In genomic region chr4:140744654-140745053, GRCm38 (mm10) we compare ENCODE assay signal across 9 mouse cellular contexts. TPM values are rescaled to one million over a fixed set of nuclear protein-coding genes. Genes with fewer than 3 reads are reported as not detected.
DNase-seq lines count a peak whose midpoint lies in the region; ATAC-seq lines count a peak whose summit lies in the region.
"Had no signal": no experiment of that assay in that cellular context is flagged by ENCODE, and none has a peak within 500 bp of the region (broad histone marks: within the 10 kb centered on the region; RNA-seq: fewer than 3 reads in every experiment).

No protein-coding gene starts in this region.

- 23% methylated on average over 3 of the region's 3 CpGs for WGBS in midbrain, embryonic 14.5 days
- 18% methylated on average over 3 of the region's 3 CpGs for WGBS in midbrain, embryonic 11.5 days

- no peak overlapping the region for H3K4me3 ChIP-seq in midbrain, embryonic 14.5 days (replicated peaks; ENCODE audit: low read depth, low read length)
- H3K4me3 ChIP-seq in midbrain, embryonic 11.5 days (ENCODE audit: low read depth, low read length), result no peak overlapping the region
- H3K4me3 ChIP-seq: heart, embryonic 15.5 days; neural tube, embryonic 12.5 days had no signal

- no peak overlapping the region for H3K9ac ChIP-seq in midbrain, embryonic 14.5 days (replicated peaks; ENCODE audit: low read length)
- no peak overlapping the region for H3K9ac ChIP-seq in midbrain, embryonic 11.5 days (ENCODE audit: low read length)
- H3K9ac ChIP-seq: heart, embryonic 15.5 days; neural tube, embryonic 12.5 days had no signal

- no peaks in the 10 kb centered on the region for H3K27me3 ChIP-seq in midbrain, embryonic 14.5 days (ENCODE audit: control insufficient read depth, insufficient read depth, low read length)
- H3K27me3 ChIP-seq in midbrain, embryonic 11.5 days (ENCODE audit: control insufficient read depth, insufficient read depth, low read length), result no peaks in the 10 kb centered on the region
- H3K27me3 ChIP-seq: neural tube, embryonic 12.5 days had no signal

- no peak for ATAC-seq in midbrain, embryonic 14.5 days (ENCODE audit: low FRiP score, low TSS enrichment)
- ATAC-seq in midbrain, embryonic 11.5 days (ENCODE audit: low FRiP score), result no peak

- peak; percentile 43 for DNase-seq in midbrain, embryonic 14.5 days
- no peak for DNase-seq in midbrain, embryonic 11.5 days (ENCODE audit: low spot score, missing footprints)
- peak; percentile 48 for DNase-seq in WW6 (ENCODE audit: low read depth, low spot score)
- DNase-seq in cerebellum, adult 8-10 months, result peak; percentile 29
- DNase-seq in kidney, postnatal 14 days, result peak; percentile 12
- peak; percentile 50 for DNase-seq in lung, postnatal 14 days
- peak; percentile 80 for DNase-seq in testis, postnatal 10 days (ENCODE audit: low spot score)

- H3K4me1 ChIP-seq in midbrain, embryonic 14.5 days (ENCODE audit: control insufficient read depth, insufficient read depth, low read length), result no peaks in the 10 kb centered on the region
- peaks cover 5% of the 10 kb centered on the region; the same call in 1 of the 2 replicates for H3K4me1 ChIP-seq in midbrain, embryonic 11.5 days (ENCODE audit: control insufficient read depth, insufficient read depth, low read length)

- no peaks in the 10 kb centered on the region for H3K36me3 ChIP-seq in midbrain, embryonic 14.5 days (ENCODE audit: control insufficient read depth, insufficient read depth, low read length)
- H3K36me3 ChIP-seq in midbrain, embryonic 11.5 days (ENCODE audit: control insufficient read depth, insufficient read depth, low read length), result no peaks in the 10 kb centered on the region
- H3K36me3 ChIP-seq: heart, embryonic 15.5 days; neural tube, embryonic 12.5 days had no signal

- no peaks in the 10 kb centered on the region for H3K9me3 ChIP-seq in midbrain, embryonic 14.5 days (ENCODE audit: control insufficient read depth, low read length)
- H3K9me3 ChIP-seq in midbrain, embryonic 11.5 days (ENCODE audit: control insufficient read depth, low read length), result no peaks in the 10 kb centered on the region
- H3K9me3 ChIP-seq: heart, embryonic 15.5 days; neural tube, embryonic 12.5 days had no signal

- no peak overlapping the region for H3K27ac ChIP-seq in midbrain, embryonic 14.5 days (replicated peaks; ENCODE audit: low read depth, low read length)
- H3K27ac ChIP-seq in midbrain, embryonic 11.5 days (ENCODE audit: low read depth, low read length), result no peak overlapping the region
- H3K27ac ChIP-seq: heart, embryonic 15.5 days; neural tube, embryonic 12.5 days had no signal

- no peak overlapping the region for H3K4me2 ChIP-seq in midbrain, embryonic 14.5 days (ENCODE audit: low read length)
- no peak overlapping the region for H3K4me2 ChIP-seq in midbrain, embryonic 11.5 days
- H3K4me2 ChIP-seq: heart, embryonic 15.5 days; neural tube, embryonic 12.5 days had no signal

RNA-seq across cellular contexts. Expression of gene Padi6, which starts 2.2 kb away (rescaled TPM):
- polyA plus RNA-seq in midbrain, embryonic 14.5 days (2014; fragmentation: Nextera tagmentation; extraction: Ambion mirVana), result not detected in 2 replicates
- polyA plus RNA-seq in midbrain, embryonic 11.5 days (2014; fragmentation: Nextera tagmentation; extraction: Ambion mirVana), result 0.15 TPM in 1 of 2 replicates, not detected in the other
- polyA plus RNA-seq: heart, embryonic 15.5 days; neural tube, embryonic 12.5 days had no signal

RNA-seq across cellular contexts. Expression of gene Padi4, which starts 29.4 kb away (rescaled TPM):
- polyA plus RNA-seq in midbrain, embryonic 14.5 days (2014; fragmentation: Nextera tagmentation; extraction: Ambion mirVana), result 0.12 and 0.18 TPM in 2 replicates
- polyA plus RNA-seq in midbrain, embryonic 11.5 days (2014; fragmentation: Nextera tagmentation; extraction: Ambion mirVana), result 0.26 and 0.27 TPM in 2 replicates

RNA-seq across cellular contexts. Expression of gene Rcc2, which starts 44.3 kb away (rescaled TPM):
- polyA plus RNA-seq in midbrain, embryonic 14.5 days (2014; fragmentation: Nextera tagmentation; extraction: Ambion mirVana), result 21.2 and 21.5 TPM in 2 replicates
- polyA plus RNA-seq in midbrain, embryonic 11.5 days (2014; fragmentation: Nextera tagmentation; extraction: Ambion mirVana), result 54.1 and 70.1 TPM in 2 replicates
